Mouse (Mus musculus): ENCODE measurements around the gene Hmga1.

Gene Hmga1

DNA sequence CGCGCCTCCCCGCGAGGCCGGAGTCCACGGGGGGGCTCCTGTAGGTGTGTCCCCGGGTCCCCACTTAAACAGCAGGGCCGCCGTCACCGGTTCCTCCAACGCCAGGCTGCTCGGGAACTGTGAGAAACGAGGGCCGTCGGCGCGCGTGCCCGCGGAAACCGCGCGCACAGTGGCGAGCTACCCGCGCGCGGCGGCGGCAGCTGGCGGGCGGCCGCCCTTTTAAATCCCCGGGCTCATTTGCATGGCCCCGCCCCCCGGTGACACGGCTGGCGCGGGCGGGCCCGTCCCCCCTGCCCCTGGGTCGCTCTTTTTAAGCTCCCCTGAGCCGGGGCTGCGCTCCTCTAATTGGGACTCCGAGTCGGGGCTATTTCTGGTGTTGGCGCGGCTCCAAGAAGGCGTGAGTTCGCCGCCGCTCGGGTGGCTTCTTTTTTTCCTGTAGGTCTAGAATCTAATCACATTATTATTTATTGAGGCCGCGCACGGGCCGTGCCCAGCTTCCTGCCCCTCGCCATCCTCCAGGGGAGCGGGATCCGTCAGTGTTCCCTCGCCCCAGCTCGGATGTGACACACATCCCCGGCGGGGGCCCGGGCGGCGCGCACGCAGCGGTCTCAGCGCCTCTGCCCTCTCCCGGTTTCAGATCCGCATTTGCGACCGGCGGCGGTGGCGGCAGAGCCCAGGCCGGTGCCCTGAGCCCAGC is at the start of gene Hmga1:
Hmga1 (plus strand) TSS at position 183 of the 697 bp plus-strand sequence.
- peak; percentile 78 for DNase-seq

DNA sequence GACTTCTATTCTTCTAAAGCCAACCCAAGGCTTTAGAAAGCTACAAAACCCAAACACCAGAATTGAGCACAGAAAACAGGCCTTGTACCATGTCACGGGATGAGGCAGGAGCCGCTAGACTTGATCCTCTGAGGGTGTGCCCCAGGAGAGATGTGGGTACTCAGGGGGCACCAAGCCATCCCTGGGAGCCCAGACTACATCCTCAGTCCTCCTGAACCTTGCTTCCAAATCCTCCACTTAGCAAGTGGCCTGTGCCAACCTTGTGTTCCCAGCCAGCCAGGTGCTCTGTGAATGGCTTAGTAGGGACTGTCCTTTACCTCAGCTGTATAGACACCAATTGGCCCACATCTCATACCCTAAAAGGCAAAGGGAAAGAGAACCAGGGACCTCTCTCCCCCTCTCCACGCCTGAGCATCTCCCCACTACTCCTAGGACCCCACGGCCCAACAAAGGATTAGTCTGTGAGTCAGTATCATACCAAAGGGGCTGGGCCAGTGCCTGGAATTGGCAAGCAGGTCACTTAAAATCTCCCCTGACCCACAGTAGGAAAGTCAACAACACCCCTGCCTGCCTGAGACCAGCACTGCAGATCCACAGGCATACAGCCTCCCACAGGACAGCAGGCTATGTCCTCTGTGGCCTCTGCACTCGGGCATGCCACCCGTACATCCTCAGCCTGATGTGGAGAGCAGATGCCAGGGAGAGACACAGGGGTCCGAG is 49.3 kb upstream of the Hmga1 start:
- no peak for DNase-seq

DNA sequence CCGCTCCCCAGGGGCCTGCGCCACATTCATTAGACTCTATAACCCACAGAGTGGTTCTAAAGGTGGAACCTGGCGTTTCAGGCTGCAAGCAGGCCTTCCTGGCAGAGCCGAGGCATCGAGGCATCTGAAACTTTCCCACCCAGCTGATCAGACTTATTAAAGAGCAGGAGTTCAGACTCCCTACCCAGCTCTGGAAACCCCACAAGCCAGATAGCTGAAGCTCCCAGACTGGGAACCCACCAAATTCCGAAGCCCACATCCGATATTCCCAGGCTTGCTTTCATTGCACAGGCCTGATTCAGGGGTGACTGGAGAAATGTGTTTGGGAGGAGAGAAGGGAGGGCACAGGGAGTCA is 48.7 kb upstream of the Hmga1 start:
- DNase-seq, result no peak

DNA sequence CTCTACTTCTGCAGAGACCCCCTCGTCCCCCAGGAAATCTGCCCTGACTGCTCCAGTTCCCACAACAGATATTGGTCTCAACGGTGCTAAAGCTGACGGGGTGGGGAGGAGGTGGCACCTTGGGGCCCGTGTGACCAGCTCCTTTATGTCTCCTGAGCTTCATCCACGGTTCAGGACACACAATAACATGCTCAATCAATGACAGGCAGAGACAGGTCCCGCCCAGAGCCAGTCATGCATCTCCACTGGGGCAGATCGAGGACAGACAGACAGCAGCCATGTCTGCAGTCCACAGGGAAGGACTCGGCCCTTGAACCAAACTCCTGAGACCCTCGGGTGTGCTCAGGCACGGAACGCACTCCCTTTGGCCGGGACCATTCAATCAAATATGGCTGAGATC is 48.3 kb upstream of the Hmga1 start:
- DNase-seq, result no peak

DNA sequence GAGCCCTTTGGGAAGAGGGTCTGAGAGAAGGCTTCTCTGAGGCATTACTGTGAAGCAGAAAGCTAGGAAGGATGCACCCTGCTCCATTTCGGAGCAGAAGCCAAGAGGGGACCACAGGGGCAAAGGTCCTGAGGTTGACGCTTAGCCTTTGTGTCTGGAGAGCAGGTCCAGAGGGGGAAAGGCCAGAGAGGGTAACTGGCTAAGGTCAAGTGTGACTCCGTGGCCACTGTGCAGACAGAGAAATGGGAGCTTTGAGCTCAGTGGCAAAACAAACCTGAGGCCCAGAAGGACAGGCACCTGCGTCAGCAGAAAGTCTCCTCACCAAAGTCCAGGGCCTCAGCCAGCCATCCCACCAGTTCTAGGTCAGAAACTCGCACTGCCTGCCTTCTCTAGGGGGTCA is 47.8 kb upstream of the Hmga1 start:
- DNase-seq, result no peak

DNA sequence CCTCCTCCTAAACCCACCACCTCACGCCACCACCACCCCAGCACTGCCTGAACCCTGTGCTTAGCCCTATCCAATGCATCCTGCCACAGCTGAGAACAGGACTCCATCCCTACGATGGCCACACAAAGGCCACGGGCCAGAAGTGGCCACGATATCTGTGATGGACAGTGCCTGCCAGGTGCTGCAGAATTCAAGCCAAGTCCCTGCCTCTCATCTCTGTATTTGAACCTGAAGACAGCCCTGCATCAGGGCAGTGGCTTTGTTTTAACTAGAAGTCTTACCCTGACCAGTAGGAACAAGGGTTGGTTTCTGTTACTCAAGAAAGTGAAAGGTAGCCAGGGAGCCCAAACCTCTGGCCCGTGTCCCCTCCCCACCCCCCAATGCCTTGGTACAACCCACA is 47.2 kb upstream of the Hmga1 start:
- no peak for DNase-seq

DNA sequence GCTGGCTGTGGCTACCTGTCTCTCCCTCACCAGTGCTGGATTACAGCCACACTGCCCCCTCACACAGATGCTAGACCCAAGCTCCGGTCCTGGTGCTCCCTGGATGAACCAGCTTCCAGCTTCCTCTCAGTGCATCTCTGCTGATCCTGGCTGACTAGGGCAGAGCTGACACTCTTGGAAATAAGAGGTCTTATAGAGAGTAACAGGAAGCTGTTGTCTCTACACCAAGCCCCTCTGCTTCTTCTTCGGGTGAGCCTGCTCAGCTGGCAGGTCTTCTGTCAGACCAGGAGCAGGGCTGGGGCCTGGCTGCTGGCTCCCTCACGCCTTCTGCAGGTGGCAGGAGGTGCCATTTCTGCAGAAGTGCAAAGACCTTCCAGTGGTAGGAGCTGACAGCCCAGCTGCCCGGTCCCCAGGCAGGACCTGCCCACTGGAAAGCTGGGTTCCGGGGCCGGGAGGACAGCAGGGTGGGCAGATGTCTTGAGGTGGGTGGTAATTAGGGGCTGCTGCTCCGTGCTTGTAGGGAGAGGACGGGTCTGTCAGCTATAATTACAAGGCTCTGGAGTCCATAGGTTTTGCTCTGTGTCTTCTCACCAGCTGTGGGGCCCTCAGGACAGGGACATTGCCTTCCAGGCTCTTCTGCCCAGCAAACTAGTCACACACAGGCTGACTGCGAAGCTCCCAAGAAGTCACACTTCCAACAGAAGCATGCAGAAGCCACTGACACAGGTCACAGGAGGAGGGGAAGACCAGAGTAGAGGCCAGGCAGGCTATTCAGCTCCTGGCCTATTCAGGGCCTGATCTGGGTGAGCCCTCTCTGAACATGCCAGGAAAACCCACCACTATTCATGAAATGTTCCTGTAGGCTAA is 45.8 kb upstream of the Hmga1 start:
- DNase-seq, result no peak

DNA sequence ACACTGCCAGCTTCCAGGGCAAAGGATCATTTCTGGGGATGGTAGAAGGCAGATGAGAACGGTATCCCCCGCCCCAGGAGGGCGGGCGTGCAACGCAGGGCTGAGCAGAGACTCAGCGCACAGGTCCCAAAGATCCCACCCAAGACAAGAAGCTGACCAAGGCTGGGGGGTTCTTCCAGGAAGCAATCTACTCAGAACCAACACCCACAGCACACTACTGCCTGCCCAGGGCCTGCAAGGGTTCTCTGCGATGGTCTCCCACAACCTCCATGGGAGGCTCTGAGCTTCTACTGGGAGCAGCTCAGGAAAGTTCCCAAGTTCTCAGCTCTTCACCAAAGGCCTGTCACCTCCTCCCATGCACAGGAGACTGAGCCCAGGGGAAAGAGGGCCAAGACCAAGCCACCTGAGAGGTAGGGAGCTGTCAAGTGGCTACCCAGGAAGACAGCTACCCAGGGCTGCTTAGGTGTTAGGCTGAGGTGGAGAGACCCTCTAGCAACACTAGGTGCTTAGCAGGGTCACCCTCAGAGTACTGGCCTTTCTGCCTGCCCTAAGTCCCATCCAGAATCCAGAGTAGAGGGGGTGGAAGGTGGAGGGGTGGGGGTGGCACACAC is 45.1 kb upstream of the Hmga1 start:
- no peak for DNase-seq

DNA sequence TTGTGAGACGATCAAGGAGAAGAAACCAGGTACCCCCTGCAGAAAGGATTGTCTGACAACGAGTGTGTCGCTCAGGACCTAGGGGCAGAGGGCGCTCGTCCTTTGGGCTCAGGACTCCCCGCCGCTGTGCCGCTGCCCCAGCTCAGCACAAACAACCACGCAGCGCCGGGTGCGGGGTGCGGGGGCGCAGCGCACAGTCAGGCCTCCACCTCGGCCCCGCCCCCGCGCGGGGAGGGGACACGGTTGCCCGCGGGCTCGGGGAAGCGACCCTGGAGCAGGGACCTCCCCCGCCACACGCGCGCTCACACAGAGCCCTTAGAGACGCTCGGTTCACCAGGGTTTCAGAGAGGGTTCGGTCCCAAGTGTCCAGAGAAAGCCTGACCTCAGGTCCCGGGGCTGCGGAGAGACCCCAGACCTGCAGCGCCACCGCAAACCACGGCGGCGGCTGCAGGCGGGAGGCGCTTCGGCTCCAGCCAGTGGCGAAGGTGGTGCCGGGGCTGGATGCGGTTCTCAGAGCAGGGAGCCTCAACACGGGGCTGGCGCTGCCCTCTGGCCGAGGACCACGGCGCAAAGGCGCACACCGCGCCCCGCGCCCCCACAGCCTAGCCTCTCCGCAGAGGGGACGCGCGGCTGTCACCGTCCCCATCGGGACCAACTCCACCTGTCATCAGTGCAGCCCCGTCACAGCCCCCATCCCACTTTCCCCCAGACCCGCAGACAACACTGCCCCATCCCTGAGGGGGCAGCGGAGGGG is 44.3 kb upstream of the Hmga1 start:
- no peak for DNase-seq

DNA sequence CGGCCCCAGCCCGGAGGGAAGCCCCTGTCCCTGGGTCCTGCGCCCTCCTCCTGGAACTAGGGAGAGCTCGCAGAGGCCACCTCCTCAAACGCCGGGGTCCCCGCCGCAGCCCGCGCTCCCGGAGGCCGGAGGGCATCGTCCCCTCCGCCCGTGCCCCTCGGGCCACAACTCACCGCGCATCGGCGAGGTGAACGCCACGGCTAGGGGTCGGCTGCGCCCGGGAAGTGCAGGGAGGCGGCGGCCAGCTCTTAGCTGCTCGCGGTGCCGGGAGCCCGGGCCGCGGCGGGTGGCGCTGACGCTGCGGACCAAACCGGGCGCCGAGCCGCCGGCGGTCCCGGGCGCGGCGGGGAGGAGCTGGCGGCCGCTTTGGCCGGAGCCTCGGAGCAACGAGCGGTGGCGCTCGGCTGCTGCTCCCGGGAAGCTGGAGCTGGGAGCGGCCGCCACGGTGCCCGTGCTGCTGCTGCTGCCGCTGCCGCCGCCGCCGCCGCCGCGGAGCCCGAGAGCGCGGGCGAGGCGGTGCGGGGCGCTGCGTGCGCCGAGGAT is 43.6 kb upstream of the Hmga1 start:
- no peak for DNase-seq

DNA sequence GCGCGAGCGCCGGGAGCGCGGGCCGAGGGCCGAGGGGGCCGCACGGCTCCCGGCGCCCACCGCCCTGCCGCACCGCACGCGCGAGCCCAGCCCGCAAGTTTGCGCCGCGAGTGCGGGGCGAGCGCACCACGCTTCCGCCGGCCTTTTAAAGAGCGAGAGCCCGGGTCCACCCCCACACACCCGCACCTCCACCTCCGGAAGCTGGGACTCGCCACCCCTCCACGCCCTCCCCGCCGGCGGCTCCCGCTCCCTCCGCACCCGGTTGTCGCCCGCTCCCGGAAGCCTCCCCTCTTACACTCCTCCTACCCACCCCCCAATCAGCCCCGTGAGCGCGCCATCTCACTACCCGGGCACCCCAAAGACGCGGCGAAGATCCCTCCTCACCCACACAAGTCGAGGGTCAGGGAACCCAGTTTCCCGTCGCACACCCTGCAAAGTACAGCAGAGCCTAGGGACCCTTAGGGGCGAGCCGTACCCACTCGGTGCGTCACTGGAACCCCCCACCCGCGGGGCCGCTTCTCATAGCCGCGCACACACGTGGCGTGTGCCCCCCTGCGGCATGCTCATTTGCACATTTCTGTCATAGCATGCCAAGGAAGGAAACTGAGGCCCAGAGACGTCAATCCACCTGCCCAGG is 42.9 kb upstream of the Hmga1 start:
- no peak for DNase-seq

DNA sequence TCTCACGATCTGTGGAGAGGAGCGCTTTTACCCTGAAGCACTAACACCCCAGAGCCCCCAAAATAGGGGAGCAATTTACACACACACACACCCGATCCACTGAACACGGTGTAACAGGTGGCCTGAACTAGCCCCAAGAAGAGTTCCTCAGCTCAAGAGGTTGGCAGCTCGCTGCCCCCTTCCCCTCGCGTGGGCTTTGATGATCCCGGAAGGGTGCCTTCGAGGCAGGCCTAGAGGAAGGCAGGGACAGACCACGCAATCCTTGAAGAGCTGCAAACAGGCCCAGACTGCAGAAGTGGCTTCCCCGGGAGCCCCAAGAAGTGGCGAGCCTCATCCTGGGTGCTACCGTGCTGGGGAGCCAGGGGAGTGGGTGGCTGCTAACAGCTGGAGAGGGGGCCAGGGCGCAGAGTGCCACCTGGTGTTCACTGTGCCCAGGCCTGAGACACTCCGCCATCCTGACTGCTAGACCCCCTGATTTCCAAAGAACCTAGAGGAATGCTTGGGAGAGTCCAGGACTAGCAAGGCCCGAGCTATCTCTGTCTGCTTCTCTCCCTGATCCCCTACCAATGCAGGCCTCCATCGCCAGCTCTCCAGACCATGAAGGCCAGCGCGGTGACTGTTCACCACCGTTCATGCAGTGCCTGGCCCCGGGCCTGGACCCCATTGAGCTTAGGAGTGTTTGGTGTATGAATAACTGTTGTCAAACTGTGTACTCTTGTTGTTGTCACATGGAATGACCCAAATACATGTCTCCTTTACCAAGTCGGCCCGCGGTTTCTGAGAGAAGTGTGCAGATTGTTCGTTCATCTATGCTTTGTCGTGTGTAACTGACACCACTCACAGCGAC is 42.2 kb upstream of the Hmga1 start:
- DNase-seq, result no peak

DNA sequence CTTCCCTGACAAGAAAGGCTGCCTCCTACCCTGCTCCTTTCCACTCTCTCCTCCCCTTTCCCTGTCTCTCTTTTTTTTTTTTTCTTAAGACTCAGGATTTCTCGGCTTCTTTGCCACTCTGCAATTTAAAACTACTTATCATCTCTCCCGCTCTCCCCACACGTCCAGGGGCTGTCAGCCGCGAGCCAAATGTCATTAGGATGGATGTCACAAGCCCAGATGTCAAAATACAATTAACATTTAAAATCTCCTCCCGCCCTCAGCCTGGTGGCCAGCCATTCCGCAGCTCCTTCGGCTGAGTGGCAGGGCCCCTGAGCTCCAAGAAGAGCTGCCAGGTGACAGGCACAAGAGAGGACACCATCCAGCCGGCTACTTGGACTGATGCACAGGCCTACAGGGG is 38.0 kb upstream of the Hmga1 start:
- no peak for DNase-seq

DNA sequence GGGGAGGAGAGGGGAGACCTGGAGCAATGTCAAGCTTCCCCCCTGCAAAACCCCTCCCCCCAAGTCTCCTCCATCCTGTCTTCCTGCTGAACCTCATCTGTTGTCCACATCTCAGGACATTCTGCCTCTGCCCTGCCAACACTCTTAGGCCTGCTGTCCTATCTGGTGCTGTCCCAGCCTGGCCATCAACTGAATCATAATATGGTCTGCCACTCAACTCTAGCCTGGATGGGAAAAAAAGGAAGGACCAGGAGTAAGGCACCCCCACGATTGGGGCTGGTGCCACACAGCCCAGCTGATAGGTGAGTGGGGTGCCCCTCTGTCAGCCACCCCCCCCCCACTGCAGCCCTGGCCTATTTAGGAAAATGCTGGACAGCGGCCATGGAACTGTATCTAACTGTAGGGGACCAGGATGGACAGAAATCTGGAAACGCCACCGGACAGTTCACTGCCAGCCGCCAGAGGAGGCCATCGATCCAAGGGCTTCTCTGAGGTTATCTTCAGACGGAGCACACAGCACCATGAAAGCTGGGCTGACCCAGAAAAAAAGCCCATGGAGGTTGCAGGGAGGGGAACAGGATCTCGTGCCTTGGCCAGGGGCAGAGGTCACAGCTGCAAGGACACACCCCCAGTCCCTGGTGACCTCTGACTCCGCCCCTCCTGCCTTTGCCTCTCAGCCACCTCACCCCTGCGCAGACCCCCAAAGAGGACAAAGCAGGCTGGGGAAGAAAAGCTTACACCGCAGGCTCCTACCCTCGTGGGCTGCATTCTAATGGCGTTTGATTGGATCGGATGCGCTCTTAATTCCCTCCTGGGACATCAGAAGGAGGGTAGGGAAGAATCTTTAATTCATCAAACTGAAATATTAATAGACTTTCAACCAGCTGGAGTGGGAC is 37.3 kb upstream of the Hmga1 start:
- DNase-seq, result no peak

DNA sequence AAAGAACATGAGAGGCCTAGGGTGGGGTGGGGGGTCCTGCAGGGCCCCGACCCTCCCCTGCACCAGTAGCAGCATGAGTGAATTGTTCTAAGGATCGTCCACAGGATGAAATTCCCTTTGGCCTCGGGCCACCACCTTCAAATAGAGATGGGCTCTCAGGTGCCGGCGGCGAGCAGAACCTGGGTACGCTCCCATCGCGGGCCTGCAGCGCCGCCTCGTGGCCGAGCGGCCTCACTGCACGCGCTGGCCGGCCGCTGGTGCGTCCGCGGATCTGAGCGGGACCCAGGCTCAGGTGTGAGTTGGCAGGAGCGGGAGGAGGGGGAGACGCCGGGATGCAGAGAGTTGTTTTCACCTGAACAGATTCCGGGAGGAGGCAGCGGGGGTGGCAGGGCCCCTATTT is 35.7 kb upstream of the Hmga1 start:
- DNase-seq, result no peak

DNA sequence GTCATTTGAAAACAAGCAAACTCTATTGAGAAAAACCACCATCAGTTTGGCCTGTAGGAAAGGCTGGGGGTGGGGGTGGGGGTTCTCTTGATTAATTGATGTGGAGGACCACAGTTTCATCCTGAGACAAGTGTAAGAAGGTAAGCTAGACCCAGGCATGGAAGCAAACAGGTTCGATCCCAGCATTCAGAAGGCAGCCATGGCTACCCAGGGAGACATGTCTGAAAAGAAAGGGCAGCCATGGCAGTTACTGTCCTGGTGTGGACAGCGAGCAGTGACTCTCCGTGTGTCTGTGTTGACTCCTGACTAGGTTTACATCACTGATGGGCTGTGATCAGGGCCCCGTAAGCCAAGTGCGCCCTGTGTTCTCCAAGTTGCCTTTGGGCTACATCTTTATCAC is 35.0 kb upstream of the Hmga1 start, which contains the start of gene Grm4:
Grm4 (minus strand) TSS at position 101 of the 400 bp plus-strand sequence.
- DNase-seq, result no peak

DNA sequence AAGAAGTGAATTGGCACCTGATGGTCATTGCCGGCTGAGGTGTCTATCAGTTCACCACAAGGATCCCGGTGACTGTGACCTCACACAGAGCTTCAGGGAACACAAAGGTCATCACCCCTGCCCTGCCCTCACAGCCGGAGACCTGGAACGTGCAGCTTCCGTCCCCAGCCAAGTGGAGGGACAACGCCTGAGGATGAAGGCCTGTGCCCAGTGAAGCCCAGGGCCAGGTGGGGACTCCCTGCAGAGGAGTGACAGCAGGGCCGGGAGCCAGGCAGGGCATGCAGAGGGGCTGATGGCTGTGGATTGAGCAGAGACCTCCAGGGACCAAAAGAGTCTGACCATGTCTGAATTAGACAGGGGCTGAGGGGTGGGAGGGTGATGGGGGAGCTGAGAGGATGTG is 33.2 kb upstream of the Hmga1 start:
- DNase-seq, result no peak

DNA sequence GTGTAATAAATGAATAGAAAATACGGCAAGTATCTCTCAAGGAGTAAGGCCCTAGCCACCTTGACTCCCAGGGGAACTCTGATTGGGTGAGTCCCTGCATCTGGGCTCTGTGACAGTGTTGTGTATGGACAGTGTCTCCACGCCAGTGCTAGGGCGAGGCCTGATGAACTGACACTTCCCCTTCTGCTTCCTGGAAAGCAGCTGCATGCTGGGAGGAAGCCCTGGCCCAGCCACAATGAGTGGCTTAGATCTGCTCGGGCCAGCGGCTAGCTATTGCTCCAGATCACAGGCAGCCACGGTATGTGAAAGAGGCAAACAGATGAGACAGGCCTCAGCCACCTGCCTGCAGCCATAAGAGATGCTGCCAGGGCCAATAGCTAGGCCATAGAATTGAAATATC is 29.1 kb upstream of the Hmga1 start:
- no peak for DNase-seq

DNA sequence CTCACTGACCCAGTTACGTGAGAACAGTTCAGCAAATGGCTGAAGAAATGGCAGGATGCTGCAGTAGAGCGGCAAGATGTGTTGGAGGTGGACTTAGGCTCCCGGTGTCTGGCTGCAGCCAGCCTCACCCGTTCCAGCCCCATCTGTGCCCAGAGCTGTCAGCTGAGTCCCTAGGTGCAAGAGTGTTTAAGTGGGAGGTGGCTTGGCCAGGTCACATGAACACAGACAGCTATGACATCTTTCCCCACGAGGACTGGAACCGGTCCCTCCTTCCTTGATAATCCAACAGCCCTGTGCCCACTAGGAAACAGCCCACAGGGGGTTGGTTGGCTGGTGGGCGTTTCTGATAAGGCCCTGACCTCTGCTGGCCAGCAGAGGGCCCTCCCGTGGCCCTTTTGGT is 28.3 kb upstream of the Hmga1 start:
- DNase-seq, result no peak

DNA sequence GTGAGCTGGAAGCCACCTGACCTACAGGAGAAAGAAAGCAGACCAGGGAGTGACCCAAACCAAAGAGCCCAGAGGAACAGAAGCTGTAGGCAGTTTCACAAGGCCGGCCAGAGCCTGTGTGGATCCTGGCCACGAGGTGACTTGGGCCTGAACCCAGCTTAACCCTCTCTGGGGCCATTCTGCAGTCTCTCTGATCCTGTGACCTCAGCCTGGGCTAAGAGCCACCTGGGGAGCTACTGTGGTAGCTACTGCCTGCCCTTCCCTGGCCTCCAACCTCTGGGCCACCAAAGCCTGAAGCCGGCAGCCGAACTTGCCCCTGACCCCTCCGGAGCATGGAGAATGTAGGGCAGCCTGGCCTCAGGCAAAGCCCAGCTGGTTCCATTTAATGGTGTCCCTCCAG is 27.5 kb upstream of the Hmga1 start:
- no peak for DNase-seq

Data from kidney, adult 11 months (tissue).